Mouse (Mus musculus): ENCODE data around the gene Vmn1r71.
"Not testable (repeated sequence)": the region's sequence is repeated elsewhere in the genome, so short reads cannot be mapped to it uniquely, and the experiment has no call there.

Gene Vmn1r71

GRCm38 (mm10) chr7:10754264-10754663 is at the start of gene Vmn1r71:
Gene Vmn1r71 (minus strand): TSS chr7:10754364.
- DNase-seq (ENCODE audit: low spot score in 2 of 2), result no peak

- not testable (repeated sequence) for DNase-seq (ENCODE audit: low spot score in 2 of 2)
These were observed 3.4 kb upstream of the Vmn1r71 start for GRCm38 (mm10) chr7:10757551-10757950.
